ENCODE assay signal across 10 mouse cellular contexts in the genomic region with DNA sequence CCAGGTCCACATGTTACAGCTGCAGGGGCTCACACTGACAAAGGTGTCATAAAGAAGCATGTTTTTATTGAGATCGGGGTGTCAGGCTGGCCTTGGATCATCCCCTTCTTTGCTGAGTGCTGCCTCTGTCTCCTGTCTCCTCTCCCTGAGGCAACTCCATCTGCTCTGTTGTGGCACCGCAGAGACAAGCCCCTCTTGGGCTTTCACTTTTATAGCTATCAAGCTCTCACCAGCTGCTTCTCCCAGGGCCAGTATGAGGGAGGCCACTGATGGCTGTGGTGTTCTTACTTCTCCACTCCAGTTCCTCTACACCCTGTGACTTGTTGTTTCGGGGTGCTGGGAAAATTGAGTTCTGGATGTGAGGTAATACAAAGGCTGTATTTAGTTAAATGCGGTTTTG. TPM values are rescaled to one million over a fixed set of nuclear protein-coding genes. Genes with fewer than 3 reads are reported as not detected.
DNase-seq lines count a peak whose midpoint lies in the region; ATAC-seq and TF ChIP-seq lines count a peak whose summit lies in the region.
"Had no signal": no experiment of that assay in that cellular context is flagged by ENCODE, and none has a peak within 500 bp of the region (broad histone marks: within the 10 kb centered on the region; RNA-seq: fewer than 3 reads in every experiment).

No protein-coding gene starts in this region.

- H3K36me3 ChIP-seq in kidney, adult 2 months (ENCODE audit: control insufficient read depth, insufficient read depth, low read length), result no peaks in the 10 kb centered on the region
- 0 out of 2 replicates have a peak, but pooled peaks cover 7% of the 10 kb centered on the region for H3K36me3 ChIP-seq in embryonic facial prominence, embryonic 12.5 days
- H3K36me3 ChIP-seq in hindbrain, postnatal 0 days (ENCODE audit: insufficient read depth, low read length), result no peaks in the 10 kb centered on the region
- H3K36me3 ChIP-seq in midbrain, embryonic 15.5 days (replicated peaks), result no peaks in the 10 kb centered on the region

- no peak for TF ChIP-seq CTCF in kidney, adult 2 months (conservative IDR thresholded peaks at IDR 0.05; ENCODE audit: insufficient read depth, insufficient read length, low read depth, low read length)
- TF ChIP-seq CTCF in hindbrain, postnatal 0 days (IDR thresholded peaks at IDR 0.05; ENCODE audit: low read depth), result no peak

- peak overlapping the region; percentile 17; the same call in 1 of the 2 replicates for H3K4me2 ChIP-seq in embryonic facial prominence, embryonic 12.5 days (replicated peaks)
- H3K4me2 ChIP-seq in hindbrain, postnatal 0 days (ENCODE audit: low read depth, low read length), result no peak overlapping the region
- H3K4me2 ChIP-seq in midbrain, embryonic 15.5 days, result no peak overlapping the region

- no peak overlapping the region for H3K4me3 ChIP-seq in kidney, adult 2 months (ENCODE audit: insufficient read depth, low read depth, low read length)
- no peak overlapping the region for H3K4me3 ChIP-seq in embryonic facial prominence, embryonic 12.5 days
- no peak overlapping the region for H3K4me3 ChIP-seq in hindbrain, postnatal 0 days (ENCODE audit: low read length)
- H3K4me3 ChIP-seq in midbrain, embryonic 15.5 days, result no peak overlapping the region
- H3K4me3 ChIP-seq: erythroblast, embryonic 14.5 days had no signal

- no peaks in the 10 kb centered on the region for H3K27me3 ChIP-seq in kidney, adult 2 months (replicated peaks; ENCODE audit: control insufficient read depth, insufficient read depth, low read length)
- no peaks in the 10 kb centered on the region for H3K27me3 ChIP-seq in embryonic facial prominence, embryonic 12.5 days
- no peaks in the 10 kb centered on the region for H3K27me3 ChIP-seq in hindbrain, postnatal 0 days (ENCODE audit: insufficient read depth, low read length)
- no peaks in the 10 kb centered on the region for H3K27me3 ChIP-seq in midbrain, embryonic 15.5 days (replicated peaks)

- H3K9me3 ChIP-seq in embryonic facial prominence, embryonic 12.5 days, result no peaks in the 10 kb centered on the region
- H3K9me3 ChIP-seq in hindbrain, postnatal 0 days (ENCODE audit: low read length), result no peaks in the 10 kb centered on the region
- no peaks in the 10 kb centered on the region for H3K9me3 ChIP-seq in midbrain, embryonic 15.5 days

- DNase-seq in kidney, adult 2 months, result no peak
- no peak for DNase-seq in kidney, postnatal 10 days
- DNase-seq in hindbrain, postnatal 0 days (ENCODE audit: low spot score), result no peak
- DNase-seq in adrenal gland, postnatal 4 days (ENCODE audit: low spot score in 2 of 2), result no peak
- DNase-seq in ovary, postnatal 36 days (ENCODE audit: low spot score), result no peak
- DNase-seq in embryo, embryonic 9.5 days (ENCODE audit: extremely low spot score), result no peak

- TF ChIP-seq POLR2A in kidney, adult 2 months (IDR thresholded peaks at IDR 0.05; ENCODE audit: low read depth, low read length), result no peak

- peaks cover 56% of the 10 kb centered on the region for H3K4me1 ChIP-seq in kidney, adult 2 months (ENCODE audit: control insufficient read depth, insufficient read depth, low read length)
- H3K4me1 ChIP-seq in embryonic facial prominence, embryonic 12.5 days, result peaks cover 68% of the 10 kb centered on the region
- peaks cover 16% of the 10 kb centered on the region for H3K4me1 ChIP-seq in hindbrain, postnatal 0 days (ENCODE audit: insufficient read depth, low read length)
- peaks cover 17% of the 10 kb centered on the region for H3K4me1 ChIP-seq in midbrain, embryonic 15.5 days

- H3K9ac ChIP-seq in embryonic facial prominence, embryonic 12.5 days, result no peak overlapping the region; the same call in 1 of the 2 replicates
- H3K9ac ChIP-seq in hindbrain, postnatal 0 days (replicated peaks; ENCODE audit: low read length), result no peak overlapping the region
- 0 out of 2 replicates have a peak overlapping the region, but pooled peaks have one; percentile 1 for H3K9ac ChIP-seq in midbrain, embryonic 15.5 days

- WGBS in kidney, adult 2 months, result 41% methylated on average over 4 of the region's 4 CpGs
- WGBS in embryonic facial prominence, embryonic 12.5 days, result 30% methylated on average over 4 of the region's 4 CpGs
- WGBS in hindbrain, postnatal 0 days, result 42% methylated on average over 4 of the region's 4 CpGs
- WGBS in midbrain, embryonic 15.5 days, result 60% methylated on average over 4 of the region's 4 CpGs

- peak overlapping the region; percentile 97 for H3K27ac ChIP-seq in kidney, adult 2 months (ENCODE audit: insufficient read depth, low read depth, low read length)
- peak overlapping the region; percentile 83 for H3K27ac ChIP-seq in embryonic facial prominence, embryonic 12.5 days
- peak overlapping the region; percentile 59; the same call in 1 of the 2 replicates for H3K27ac ChIP-seq in hindbrain, postnatal 0 days
- H3K27ac ChIP-seq in midbrain, embryonic 15.5 days, result peak overlapping the region; percentile 56

- no peak for ATAC-seq in embryonic facial prominence, embryonic 12.5 days (ENCODE audit: insufficient number of reproducible peaks, insufficient read depth, low FRiP score, low TSS enrichment)
- ATAC-seq in hindbrain, postnatal 0 days, result 0 out of 2 replicates have a peak, but pooled peaks have one; percentile 12
- ATAC-seq in midbrain, embryonic 15.5 days (replicated peaks), result no peak

RNA-seq across cellular contexts. Expression of gene Qrfp, which starts 41.3 kb away (rescaled TPM):
- polyA plus RNA-seq in kidney, adult 2 months (2012; rRNA removed), result 0.05 and 0.11 TPM in 2 replicates
- polyA plus RNA-seq in embryonic facial prominence, embryonic 12.5 days (2016; fragmentation: Nextera tagmentation; extraction: Ambion mirVana), result 0.15 and 0.18 TPM in 2 replicates
- total RNA-seq in hindbrain, postnatal 0 days (2014; rRNA removed), result not detected in 2 replicates
- 0.06 TPM in 1 of 2 replicates, not detected in the other for polyA plus RNA-seq in hindbrain, postnatal 0 days (2015; fragmentation: Nextera tagmentation; extraction: Ambion mirVana)
- polyA plus RNA-seq in midbrain, embryonic 15.5 days (2015; fragmentation: Nextera tagmentation; extraction: Ambion mirVana), result 0.05 and 0.09 TPM in 2 replicates
- not detected for total RNA-seq in adrenal gland, postnatal 4 days (2021)
- total RNA-seq: MEL had no signal
- polyA plus RNA-seq: erythroblast, embryonic 14.5 days had no signal
